Mouse (Mus musculus) kidney, postnatal 14 days (tissue): ENCODE results near the gene Stk39.
"Not testable (repeated sequence)": the region's sequence is repeated elsewhere in the genome, so short reads cannot be mapped to it uniquely, and the experiment has no call there.

Experiments
- DNase-seq: peaks from one replicate; pipeline ENCODE4 v3.0.0; 2022; ENCODE audit warnings: mixed read lengths

Gene Stk39

DNA sequence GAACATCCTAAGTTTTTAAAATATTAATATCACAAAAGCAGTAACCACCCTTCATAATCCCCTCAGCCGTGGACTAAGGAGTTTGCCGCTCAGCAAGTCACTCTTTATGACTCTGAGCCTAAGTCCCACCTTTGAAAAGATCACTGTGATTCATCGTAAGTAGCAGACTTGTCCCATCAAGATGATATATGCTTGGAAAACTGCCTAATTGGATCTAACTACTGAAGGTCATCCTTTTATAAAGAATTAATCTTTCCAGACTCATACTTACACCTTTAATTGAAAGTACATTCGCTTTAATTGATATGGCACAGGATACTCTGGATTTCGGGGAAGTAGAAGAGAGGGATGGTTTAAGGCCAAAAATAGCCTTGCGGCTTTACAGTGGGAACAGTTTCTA lies 201.2 kb downstream of the Stk39 start:
- no peak for DNase-seq

DNA sequence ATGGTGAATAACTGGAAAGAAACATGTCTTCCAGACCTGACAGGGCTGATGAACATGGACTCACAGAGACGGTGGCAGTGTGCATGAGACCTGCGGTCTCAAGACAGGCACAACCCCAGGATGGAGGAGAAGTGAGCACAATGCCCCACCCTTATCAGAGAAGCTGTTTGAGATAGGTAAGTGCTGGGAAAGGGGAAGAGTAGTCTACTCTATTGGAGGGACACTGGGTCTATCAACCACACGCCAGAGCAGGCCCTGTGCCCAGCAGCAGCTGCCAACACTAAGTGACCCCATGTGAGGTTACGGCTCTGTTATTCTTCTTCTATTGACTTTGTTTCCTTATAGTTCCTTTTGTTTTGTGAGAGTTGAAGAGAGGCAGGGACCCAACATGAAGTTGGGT lies 202.4 kb downstream of the Stk39 start:
- no peak for DNase-seq

DNA sequence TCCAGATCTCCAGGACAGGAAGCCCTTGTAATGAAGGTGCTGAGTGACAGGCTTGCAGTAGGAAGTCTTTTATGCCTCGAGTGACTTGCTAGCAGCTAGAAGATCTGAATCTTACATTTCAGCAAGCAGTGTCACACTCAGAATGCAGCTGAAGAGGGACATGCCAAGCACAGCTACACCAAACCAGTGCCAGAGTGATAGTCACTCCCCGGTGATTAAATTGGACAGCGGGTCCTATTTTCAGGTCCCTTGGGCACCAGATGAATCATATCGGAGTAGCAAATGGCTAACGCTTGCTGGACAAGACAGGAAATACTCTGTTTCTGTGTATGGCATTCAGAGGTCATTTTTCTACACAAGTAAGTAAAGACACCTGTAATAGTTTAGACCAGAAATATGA lies 207.2 kb downstream of the Stk39 start:
- no peak for DNase-seq

DNA sequence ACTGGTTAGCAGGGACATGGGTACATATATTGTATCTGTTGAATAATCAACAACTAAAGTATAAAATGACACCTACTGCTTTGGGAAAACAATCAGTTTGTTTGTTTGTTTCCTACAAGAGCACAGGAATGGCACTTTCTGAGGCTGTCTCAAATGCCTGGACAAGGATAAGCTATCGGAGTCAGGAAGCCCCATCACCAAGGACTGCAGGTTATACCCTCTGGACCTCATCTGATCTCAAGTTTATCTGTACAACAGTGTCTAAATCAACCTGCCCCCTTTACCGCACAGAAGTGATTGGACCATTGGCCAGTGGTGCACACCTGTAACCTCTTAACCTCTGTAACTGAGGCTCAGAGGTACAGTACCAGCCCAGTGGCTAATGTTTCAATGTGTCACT lies 211.2 kb downstream of the Stk39 start:
- no peak for DNase-seq

DNA sequence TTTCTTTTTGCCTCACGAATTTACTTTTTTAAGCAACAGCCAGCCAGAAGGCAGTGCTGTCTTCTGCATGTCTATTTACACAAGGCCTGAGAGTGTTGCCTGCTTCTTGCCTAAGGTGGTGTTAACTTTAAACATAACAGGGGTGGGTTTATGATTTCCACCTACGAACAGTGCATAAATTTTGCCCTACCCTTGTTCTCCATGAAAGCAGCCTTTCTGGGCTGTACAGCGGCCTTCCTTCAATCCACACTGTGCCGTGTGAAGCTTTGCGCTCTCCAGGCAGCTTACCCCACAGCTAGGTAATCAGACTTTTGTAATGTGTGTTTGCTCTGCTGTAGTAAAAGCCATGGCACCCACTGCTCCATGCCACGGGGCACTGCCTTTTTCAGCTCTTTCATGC lies 214.5 kb downstream of the Stk39 start:
- no peak for DNase-seq

DNA sequence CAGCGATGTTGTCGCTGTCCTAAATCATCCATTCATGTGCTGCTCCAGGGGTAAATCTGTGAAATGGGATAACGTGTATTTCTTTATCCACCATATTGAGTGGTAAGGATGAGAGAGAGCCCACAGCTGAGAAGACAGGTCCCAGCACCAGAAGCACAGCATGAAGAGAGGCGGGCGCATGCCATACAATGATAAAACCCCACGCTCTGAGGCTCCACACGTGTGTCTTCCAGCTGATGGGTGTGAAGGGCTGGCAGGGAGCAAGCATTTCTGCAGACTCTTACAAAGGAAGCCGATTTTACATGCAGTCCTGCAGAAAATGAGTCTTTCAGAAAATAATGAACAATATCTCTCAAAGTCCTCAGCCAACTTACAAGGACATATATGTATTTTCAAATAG lies 215.6 kb downstream of the Stk39 start:
- DNase-seq = no peak

DNA sequence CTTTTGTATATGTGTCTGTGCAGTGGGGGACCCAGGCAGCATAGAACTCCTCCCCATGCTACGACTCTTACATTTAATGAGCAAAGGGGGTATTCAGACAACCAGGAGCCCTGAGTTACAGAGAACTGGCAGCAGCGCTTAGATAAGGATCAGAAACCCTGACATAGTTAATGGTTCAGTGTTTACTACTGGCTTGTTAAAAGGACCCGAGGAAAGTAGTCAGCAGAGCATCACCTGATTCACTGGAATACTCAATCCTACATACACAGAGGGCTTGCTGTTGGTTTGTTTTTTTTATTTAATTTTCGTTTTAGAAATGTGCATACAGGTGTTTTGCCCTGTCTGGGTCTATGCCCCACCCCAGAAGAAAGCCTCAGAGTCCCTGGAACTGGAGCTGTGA lies 217.3 kb downstream of the Stk39 start:
- no peak for DNase-seq

DNA sequence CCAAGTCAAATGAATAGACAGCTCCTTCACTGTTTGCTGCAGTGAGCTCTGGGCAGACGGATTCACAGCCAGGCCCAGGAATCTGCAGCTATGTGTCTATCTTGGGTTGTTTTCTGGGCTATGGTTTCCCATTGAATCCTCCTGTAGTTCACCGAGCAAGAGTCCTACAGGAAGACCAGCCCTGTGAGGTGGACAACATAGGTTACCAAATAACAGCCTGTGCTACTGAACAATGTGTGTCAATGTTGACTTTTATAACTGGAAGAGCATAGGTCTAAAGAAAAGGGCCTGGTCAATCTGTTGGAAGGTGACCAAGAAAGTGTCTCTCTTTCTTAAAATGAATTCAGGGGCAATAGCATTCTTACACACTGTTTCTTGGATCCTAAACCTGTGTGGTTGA lies 218.8 kb downstream of the Stk39 start:
- DNase-seq = no peak

DNA sequence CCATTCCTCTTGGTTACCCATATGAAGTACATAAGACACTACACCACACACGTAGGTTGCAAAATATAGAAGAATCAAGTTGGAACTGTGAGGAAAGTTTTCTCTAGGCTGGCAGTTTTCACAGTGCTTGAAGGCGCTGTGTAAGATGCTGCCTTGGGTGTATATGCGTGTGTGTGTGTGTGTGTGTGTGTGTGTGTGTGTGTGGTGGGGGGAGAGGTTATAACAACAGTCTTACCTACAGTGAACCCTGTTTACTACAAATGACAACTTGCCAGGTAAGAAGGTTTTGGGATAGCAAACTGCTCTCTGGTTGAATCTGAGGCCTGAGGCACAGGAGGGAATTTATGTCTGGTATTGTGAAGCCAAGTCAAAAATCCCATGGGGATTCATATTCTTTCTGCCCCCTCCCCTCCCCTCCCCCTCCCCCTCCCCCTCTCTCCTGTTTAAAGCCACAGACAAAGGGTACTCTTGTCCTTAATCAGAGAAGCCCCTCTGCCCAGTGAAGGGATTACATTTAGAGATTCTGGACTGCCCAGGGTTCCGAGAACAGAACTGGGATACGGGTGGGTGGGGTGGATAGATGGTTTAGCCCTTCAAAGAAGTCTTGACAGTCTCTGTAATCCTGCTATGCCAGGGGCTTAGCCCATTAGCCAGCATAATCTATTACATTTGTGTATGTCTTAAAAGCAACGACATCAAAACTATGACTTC lies 219.9 kb downstream of the Stk39 start:
- no peak for DNase-seq

DNA sequence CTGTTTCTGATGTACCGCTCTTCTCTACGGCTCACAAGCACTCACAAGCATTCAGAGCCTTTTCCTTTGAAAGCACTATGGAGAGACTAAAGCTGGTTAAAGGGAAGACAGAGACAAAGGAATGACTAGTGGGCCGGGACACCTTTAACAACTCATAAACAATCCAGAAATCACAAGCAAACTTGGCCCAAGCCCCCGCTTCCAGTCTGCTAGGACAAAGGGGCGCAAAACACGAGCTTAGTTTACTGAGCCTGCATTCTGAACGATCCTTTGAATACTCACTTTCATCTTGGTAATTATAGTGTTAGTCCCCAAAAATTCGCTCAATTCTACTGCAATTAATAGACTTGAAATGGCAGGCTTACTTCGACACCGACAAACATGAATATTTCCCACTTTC lies 221.2 kb downstream of the Stk39 start:
- DNase-seq = no peak

DNA sequence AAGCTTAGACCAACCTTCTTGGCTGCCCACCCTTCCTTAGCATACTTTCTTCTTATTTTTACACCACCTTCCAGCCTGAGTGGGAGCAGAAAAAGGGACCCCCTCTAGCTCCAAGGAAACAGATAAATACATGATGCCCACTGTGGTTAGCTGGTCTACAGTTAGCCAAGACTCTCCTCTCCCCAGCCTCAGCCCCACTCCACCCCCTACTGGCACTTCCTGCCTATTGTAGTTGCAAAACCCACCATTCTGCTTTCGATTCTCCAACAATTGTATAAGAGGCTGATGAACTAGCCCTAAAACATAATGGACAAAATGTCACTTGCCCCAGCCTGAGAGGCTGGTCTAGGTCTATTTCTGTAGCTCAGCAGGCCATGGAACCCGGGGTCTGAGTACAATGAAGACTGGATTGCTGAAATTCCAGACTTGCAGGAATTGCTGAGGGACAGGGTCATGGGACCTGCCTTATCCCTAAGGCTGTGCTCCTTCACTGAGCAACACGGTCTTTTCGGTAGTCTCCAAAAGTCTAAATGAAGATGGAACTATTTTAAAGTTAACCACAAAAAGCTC lies 222.1 kb downstream of the Stk39 start:
- DNase-seq = no peak

DNA sequence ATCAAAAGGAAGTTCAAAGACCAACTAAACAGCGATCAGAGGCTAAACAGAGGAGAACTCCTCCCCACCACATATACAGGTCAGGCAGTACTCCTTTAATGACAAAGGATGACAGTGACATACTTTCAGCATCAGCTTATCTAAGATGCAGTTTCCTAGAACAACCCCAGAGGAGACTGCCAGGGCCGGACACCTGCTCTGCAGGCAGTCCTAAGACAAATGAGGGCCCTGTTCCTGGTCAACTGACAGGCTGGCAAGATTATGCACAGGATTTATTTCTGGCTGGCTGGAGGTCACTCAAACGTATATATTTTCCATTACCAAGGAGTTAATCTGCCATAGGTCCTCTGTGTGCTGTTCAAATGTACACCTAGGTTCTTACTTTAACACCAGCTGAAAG lies 225.8 kb downstream of the Stk39 start:
- no peak for DNase-seq

DNA sequence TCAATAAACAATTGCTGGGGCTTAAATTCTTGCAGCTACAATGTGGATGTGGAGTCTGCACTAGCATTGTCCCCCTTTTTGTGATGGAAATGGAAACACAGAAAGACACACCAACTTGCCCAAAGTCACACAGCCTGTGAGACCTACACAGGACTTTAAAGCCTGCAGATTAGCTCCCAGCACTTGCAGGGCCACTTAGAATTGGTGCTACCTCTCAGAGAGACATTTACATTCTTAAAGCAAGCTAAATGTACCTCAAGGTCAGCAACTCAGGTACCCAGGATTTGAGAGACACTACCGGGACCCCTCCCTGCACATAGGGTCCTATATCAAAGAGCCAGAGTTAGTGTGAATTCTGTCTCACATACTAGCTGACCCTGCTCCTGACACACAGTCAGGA lies 227.5 kb downstream of the Stk39 start:
- DNase-seq = no peak

DNA sequence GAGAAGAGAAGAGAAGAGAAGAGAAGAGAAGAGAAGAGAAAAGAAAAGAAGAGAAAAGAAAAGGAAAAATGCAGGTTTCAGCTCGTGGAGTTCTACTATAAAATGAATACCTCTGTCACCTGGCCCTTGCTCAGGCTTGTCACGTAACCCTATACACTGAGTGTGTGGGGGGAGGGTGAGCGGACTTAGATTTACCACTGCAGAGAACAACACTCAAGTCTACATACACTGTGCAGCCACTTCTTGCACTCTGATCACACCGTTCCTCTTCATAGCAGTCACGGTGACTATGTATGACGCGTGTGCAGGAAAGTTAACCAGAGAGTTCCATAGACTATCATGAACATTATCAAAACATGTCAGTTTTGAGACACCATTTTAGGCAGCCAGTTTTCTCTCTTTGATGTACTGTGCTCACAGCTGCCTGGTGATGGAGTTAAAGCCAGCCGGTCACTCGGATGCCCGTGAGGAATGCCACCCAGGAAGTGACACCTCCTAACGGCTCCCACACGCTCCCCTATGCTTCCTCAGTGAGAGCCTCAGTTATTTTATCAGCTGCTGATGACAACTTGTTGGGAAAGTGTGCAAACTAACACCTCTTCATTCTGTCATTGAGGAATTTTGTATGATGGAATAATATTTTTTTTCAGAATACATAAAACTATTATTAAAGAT lies 228.1 kb downstream of the Stk39 start:
- no peak for DNase-seq

DNA sequence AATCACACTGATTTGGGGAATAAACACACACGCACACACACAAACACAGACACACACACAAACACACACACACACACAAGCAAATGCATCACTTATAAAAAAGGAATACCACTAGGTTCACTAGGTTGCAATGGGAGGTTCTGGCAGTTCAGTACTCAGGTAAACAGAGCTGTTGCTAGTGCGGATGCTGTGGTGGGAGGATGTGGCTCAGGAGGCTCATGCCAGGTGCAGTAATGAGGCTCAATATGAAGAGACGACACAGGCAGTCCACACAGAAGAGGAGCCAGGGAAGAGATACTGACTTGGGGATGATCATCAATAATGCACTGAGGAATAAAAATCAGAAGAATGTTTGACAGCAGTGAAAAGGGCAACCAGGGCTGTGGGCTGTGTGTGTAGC lies 228.8 kb downstream of the Stk39 start:
- no peak for DNase-seq

DNA sequence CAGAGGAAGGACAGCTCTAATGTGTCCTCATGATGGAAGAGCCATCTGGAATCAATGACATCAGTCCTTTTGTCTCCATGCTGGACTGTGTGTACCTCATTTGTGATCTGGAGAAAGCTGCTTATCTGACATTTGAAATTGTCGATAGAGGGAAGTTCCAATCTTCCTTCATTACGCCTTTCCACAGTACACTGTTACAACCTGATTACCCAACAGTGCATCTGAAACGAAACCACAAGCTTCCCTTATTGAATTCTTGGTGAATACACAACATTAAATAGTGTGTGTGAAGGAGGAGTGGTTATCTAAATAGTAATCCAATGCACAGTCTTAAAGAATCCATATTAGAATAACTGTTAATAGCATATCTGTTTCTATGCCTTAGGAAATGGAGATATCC lies 230.0 kb downstream of the Stk39 start:
- DNase-seq = no peak

DNA sequence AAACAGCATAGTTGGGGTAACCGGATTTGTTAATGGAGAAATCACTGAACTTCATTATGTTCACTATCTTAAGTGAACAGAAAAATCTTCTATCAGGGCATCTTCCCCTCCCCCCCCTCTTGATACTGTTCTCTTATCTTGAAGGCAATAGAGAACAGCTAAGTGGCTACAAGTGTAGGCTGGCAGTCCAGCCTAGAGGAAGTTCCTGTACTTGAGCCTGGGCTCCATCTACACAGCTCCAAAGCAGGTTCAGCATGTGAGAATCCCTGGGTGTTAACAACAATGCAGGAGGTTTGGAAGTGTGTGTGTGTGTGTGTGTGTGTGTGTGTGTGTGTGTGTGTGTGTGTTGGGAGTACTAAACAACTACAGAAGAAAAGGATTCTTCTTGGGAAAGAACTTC lies 230.4 kb downstream of the Stk39 start:
- DNase-seq = no peak

DNA sequence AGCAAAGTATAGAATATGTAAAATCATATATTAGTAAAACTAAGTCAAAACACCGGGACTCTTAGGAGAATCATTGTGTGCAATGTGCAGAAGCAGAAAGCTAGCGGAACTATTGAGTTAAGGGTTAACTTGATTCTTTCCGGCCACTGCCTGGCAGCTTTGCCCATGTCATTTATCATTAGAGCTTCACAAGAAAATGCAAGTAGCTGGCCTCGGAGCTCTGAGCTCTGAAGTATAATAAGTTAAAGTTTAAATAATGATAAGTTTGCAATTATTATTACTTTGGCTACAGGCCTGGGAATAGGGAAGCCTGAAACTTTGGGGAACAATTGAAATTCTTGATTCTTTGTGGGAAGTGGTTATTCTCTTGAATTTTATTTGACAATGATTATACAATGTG lies 232.7 kb downstream of the Stk39 start:
- not testable (repeated sequence) for DNase-seq

DNA sequence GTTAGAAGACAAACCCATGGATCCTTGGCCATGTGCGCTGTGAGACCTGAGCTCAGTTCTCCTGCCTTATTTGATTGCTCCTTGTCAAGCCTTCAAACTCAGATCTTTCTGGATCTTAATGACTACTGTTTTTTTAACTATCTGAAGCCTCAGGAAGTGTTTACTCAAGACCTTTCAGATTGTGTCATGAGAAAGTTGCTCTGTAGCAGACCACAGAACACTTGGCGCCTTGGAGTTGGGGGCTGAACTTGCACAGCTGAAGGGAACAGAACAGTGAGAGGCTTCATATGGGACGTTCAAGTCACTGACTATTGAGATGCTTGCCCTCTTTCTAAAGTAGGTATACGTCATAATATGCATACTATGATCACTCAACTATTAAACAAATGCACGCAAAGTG lies 239.1 kb downstream of the Stk39 start:
- DNase-seq = no peak

DNA sequence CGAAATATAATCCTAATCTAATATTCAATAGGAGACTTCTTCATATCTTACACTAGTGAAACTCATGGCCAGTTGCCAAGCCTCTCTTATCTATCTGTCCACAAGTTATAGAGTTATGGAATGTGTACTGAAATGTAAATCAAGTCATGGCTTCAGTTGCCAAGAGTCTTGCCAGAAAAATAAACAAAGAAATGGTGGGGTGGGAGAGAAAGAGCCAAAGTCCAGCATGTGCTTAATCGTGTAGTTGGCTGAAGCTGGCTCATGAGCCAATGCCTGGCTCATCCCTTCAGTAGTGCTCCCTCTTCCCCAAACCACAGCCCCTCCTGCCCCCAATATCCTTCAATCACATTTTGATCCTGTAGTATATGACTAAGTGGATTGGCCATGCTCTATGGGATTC lies 242.2 kb downstream of the Stk39 start:
- DNase-seq = no peak

DNA sequence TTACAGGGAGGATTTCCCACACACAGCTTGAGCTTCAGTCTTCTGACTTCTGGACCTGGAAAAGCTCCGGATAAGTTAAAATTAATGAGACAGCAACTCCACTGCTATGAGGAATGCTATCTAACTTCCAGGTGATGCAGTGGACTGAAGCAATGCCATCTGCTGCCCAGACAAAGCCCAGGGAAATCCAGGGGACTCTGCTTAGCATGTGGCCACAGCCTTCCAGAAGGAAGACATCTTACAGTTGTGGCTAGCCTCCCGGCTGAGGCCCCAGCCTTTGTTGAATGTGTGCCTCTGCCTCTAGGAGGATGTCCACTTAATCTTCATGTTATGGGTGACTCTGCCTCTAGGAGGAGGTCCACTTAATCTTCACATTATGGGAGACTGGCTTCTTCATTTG lies 243.0 kb downstream of the Stk39 start:
- DNase-seq = no peak

DNA sequence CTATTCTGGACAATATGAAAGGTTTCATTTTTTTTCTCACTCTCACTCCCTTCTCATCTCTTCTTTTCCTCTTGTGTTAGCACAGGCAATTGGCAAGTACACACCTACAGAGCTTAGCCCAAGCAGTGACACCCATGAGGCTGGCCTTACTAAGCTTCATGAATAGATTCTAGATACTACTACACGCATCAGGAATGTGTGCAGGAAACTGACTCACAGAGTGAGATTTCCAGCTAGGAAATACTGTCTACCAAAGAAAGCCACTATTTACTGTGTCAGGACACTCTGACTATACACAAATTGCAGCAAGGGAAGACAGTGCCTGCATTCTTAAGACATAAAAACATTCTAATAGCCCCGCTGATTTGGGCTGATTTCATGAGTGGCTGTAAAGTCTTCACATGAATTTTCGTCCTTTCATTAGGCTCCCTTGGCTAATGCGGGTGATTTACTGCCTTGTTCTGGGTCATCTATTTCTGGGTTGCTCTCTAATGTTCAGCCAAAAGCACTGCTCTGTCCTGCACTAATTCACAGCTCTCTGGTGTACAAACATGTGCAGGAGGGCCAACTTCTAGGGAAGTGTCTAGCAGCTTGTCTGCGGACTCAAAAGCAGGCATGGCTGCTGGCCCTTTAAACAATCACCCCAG lies 249.7 kb downstream of the Stk39 start:
- peak; percentile 51 for DNase-seq

DNA sequence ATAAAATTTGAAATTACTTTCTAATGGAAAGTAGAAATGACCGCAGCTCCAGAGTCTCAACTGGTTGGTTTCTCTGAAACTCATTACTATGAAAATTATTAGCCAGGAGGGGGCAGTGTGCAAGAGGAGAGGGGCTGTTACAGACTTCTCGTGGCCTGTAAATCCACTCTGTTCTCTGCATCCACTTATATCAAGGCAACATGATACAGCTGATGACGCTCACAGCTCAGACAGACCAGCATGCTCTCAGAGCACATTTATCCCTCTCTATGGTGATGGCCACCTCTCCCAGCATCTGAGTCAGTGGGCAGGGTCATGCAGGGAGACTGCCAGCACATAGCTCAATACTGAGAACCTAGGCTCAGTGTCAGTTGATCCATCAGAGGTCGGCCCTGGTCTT lies 250.8 kb downstream of the Stk39 start:
- no peak for DNase-seq

DNA sequence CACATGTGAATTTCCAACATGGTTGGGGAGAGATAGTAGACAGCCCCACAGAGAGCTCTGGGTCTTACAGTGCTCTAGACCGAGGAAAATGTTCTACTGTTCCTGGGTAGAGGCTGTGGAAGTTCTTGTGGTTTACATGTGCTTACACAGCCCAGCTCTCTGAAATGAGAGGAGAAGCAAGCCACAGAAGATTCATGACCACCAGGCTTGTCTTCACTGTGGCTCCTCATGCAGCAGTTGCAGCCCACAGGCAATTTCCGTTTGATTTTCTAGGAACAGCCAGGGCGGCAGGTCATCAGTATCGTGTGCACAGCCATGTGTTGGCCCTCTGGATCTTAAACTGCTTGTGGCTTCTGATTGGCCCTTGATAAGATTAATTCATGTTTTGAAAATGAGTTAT lies 252.2 kb downstream of the Stk39 start:
- DNase-seq = no peak
